Mouse (Mus musculus) retina, postnatal 1 day (tissue): ENCODE results near the gene Ptprz1.
A peak's percentile ranks its signal among the peaks of the same experiment; 100 is the strongest.
"Not testable (repeated sequence)": the region's sequence is repeated elsewhere in the genome, so short reads cannot be mapped to it uniquely, and the experiment has no call there.

ENCODE experiments used
- DNase-seq: peaks from one replicate; pipeline ENCODE4 v3.0.0-alpha.2; 2012

Ptprz1 gene

GRCm38 (mm10) chr6:23014988-23015613 lies 139.8 kb downstream of the Ptprz1 start:
- peak; percentile 67 for DNase-seq

DNA sequence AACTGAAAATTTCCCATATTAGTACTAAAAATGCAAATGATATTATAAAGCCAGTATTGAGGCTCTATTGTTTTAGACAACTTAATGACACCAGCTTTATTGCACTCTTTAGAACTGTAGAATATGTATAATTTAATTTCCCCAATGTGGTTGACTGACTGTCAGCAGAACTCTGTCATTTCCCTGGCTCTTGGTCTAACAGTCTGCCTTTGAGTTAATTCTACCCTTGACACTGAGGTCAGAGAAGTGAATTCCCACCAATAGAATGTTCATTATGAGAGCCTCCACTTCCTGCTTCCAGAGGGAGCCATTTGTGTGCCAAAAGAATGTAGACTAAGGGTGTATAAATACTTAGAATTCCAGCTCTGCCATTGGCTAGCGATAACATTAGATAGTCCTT lies 152.9 kb downstream of the Ptprz1 start:
- DNase-seq: no peak

GRCm38 (mm10) chr6:23048836-23049235 lies 173.5 kb downstream of the Ptprz1 start:
- DNase-seq: no peak

DNA sequence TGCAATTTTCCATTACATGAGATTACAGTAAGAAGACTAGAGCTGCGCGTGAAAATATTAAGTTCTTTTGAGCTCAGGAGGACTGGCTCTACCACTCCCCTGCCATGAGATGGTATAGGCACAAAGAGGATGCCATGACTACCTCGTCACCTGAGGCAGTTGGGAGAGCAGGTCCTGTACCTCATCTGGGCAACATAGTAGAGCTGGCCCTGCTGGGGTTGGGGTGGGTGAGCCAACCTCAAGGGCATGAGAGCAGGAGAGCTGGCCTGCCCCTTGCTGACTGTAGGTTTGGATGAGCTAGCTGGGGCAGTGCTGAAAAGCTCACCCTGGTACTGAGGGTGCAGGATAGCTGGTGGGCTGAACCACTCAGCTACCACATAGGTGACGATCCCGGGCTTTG lies 180.4 kb downstream of the Ptprz1 start:
- no peak for DNase-seq

- DNase-seq: no peak
Measured at GRCm38 (mm10) chr6:23076060-23076459, 200.8 kb downstream of the Ptprz1 start.

DNA sequence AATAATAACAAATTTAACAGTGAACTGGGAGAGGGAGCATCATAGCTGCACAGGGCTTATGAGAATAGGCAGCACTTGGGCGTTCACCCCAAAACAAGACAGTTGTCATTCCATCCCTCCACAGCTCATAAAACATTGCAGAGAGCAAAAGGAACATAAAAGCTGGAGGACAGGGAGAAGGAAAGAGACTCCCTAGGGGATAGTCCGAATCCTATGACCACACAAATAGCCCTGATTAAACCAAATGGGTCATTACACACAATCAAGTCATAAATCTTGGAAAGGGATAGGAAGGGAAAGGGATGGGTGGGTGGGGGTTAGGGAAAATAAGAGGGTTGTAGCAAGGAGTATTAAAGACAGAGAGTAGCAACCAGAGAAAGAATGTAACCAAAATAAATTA lies 203.0 kb downstream of the Ptprz1 start:
- DNase-seq: no peak

DNA sequence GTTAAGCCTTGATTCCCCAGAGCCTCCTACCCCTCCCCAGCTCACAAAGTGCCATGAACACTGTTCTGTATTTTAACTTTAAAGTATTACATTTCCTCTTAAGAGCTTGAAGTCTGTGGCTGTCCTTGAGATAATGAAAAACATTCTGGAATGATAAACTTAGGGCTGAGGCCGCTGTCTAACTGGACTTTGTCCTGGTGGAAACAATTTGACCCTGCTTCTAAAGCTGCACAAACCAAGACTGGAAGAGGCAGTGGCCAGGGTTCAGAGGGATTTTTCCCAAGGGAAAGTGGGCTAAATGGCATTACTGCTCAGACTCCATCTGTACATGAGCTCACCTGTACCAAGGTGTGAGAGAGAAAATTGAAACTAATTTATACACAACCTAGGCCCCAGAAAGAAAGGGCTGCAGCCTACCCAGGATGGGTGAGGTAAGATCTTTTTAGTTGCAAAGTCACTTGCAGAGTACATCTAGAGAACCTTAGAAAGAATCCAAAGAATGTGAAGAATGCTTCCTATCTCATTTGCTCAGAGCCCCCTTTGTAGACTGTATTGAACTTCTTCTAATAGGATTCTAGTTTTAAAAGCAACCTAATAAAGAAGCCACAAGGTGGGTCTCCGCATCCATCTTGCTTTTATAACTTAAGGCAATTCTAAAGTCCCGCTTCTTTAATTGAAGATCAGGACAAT lies 204.8 kb downstream of the Ptprz1 start:
- DNase-seq: no peak

GRCm38 (mm10) chr6:23084587-23085421 lies 209.5 kb downstream of the Ptprz1 start:
- DNase-seq: no peak

- DNase-seq: not testable (repeated sequence)
Measured at GRCm38 (mm10) chr6:23089292-23089691, 214.0 kb downstream of the Ptprz1 start.

DNA sequence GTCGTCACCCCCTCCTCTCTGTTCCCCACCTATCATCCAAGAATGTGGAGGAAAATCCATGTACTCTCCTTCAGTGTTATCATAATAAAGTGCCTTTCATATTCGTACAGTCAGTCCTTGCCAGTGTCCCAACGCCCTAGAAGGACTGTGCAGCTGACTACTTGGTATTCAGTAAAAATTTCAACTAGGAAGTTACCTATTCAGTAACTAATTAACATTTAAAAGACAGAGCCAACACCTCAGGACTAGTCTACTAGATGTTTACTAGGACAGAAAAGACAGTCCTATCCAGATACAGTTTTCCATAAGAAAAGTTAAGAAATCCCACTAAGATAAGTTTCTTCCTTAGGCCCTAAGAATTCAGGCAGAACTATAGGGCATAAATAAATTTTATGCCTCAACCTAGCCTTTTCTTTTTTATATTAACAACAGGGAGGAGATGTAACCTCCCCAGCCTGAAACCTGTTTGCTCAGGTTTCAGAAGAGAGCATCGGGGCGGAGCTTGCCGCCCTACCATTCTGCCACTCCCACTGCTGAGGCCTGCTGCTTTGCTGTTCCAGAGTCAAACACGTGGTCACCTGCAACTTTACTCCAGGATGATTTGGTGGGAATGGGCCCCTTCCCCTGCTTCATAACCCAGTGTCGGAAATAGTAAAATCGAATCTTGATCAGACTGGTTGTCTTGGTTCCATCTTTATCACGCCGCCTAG lies 215.2 kb downstream of the Ptprz1 start:
- not testable (repeated sequence) for DNase-seq
